Mouse (Mus musculus) skeletal muscle tissue, adult 2 months (tissue): Measurements from ENCODE around the gene Pla2g4e.

Experiments
- DNase-seq: peaks from one replicate; pipeline ENCODE4 v3.0.0-alpha.2; 2012; ENCODE audit warnings: low read depth, low spot score

Gene Pla2g4e

GRCm38 (mm10) chr2:120237784-120238183 lies 7.4 kb downstream of the Pla2g4e start:
- DNase-seq = no peak

- DNase-seq = peak; percentile 82
These were observed 9.0 kb downstream of the Pla2g4e start for GRCm38 (mm10) chr2:120235947-120236640.

DNA sequence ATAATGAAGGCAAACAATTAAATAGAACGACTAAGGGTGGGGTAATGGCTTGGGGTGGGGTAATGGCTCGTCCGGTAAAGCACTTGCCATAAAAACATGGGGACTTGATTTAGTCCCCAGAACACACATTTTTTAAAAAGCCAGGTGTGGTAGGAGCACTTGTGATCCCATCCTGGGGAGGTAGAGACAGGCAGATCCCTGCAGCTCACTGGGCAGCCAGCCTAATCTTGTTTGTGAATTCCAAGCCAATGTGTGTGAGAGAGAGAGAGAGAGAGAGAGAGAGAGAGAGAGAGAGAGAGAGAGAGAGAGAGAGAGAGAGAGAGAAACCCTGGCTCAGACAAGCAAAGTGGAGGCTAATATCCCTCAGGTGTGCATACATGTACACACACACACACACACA lies 9.8 kb downstream of the Pla2g4e start:
- no peak for DNase-seq

DNA sequence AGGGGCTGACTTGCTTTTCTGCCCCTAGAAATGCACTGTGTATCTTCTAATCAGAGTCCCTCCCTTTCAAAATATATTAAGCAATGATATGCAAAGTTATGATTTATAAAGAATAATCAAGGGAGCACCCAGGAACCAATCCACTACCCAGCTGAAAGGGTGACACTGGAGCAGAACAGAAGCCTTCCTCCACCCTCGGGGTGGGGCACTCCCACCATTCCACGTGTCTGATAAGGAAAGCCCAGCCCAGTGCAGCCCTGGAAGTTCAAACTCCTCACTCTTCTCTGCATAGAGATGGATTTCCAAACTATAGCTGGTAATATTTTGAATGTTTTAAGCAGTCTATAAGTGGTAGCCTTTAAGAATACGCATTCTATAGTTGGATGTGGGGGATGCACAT lies 13.5 kb downstream of the Pla2g4e start:
- no peak for DNase-seq

DNA sequence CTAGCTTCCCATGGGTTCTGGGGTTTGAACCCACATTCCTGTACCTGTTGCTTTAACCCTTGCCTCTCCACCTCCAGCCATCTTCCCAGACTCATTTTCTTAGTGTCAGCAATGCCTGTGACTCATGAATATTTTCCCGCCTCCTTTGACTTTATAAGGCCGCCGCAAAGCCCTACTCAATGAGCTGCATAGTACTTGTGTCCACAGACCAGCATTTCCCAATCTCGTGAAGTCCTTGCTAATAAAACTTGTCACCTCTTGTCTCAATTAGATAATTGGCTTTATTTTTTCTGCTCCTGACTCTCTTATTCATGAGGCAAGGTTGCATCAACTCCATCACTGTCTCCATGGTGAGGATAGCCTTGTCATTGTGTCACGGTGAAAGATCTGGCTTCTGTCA lies 30.5 kb downstream of the Pla2g4e start:
- DNase-seq = no peak

DNA sequence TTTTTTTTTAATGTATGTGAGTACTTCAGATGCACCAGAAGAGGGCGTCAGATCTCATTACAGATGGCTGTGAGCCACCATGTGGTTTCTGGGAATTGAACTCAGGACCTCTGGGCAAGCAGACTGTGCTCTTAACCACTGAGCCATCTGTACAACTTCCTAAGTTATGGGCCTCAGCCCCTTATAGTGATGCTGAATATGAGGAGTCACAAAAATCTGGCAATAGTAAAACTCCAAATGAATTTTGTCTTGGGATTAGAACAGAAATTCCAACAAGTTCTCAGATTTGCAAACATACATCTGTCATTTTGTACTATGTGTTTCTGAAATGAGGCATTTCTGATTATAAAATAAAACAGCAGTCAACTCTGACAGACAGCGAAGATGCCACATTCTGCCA lies 33.7 kb downstream of the Pla2g4e start:
- DNase-seq = no peak

DNA sequence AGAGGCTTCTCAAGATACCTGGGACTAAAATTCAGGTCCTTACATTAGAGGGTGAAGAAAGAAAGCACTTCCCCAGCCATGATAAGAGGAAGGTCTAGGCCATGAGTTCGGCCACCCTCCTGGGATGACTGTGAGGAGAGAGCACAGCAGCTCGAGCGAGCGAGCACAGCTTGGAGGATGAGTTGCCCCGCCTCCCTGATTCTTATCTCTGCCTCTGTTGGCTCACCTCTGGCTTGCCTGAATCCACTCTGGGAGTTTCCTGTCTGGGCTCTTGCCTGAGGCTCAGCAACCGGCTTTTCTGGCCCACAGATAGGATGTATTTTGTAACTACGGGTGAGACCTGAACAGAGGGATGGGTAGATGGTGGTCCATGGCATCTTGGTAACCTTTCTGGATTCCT lies 37.2 kb downstream of the Pla2g4e start:
- DNase-seq = no peak

GRCm38 (mm10) chr2:120207028-120207427 lies 38.1 kb downstream of the Pla2g4e start:
- DNase-seq = peak; percentile 81

- peak; percentile 89 for DNase-seq
These were observed 41.4 kb downstream of the Pla2g4e start for GRCm38 (mm10) chr2:120203742-120204141.

GRCm38 (mm10) chr2:120200077-120200476 lies 45.1 kb downstream of the Pla2g4e start:
- no peak for DNase-seq

GRCm38 (mm10) chr2:120188174-120188573 lies 57.0 kb downstream of the Pla2g4e start:
- DNase-seq = no peak

GRCm38 (mm10) chr2:120187583-120187982 lies 57.6 kb downstream of the Pla2g4e start:
- no peak for DNase-seq

- peak; percentile 31 for DNase-seq
These were observed 59.4 kb downstream of the Pla2g4e start for GRCm38 (mm10) chr2:120185527-120186276.

DNA sequence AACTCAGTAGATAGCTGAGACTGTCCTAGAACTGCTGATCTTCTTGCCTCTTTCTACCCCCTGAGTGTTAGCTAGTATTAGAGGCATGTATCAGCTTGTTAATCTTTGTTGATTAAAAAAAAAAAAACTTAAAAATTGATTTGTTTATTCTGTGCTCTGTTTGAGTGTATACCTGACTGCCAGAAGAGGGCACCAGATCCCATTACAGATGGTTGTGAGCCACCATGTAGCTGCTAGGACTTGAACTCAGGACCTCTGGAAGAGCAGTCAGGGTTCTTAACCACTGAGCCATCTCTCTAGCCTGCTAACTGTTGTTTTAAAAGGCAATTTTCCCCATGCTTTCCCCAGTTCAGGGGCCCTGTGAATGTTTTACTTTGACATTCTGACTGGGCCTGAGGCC lies 66.2 kb downstream of the Pla2g4e start:
- no peak for DNase-seq

- no peak for DNase-seq
These were observed 71.4 kb downstream of the Pla2g4e start for GRCm38 (mm10) chr2:120173718-120174117.

DNA sequence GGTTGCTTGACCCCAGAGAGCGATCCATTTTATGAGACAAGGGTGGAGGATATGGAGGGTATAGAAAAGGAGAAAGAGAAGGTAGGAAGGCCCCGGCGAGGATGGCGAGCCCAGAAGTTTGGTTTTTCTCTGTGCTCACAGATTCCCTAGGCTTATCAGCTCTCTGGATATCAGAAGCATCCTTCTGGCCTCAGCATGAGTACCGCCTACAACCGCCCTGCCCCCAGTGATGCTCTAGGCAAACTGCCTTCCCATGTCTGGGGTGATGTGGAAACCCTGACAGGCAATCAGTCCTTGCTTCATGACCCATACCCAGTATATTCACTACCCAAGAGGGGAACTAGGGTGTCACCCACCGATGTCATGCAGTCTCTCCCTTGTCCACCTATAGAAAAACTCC lies 73.8 kb downstream of the Pla2g4e start:
- no peak for DNase-seq

DNA sequence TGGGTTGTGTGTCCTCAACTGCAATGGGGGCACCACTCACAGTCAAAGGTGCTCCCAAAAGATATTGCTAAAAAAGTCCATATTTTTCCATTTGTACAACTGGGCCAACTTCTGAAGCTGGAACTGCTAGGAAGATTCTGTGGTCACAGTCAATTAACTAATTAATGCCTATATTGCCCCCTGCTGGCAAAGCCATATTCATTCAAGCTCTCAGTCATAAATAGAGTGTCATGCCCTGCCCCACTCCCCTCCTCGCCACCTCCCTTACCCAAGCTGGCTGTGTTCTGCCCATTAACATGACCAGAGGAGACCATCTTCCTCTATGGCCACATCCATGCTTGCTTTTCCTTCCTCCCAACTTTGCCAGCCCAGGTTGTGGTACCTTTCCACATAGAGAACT lies 74.4 kb downstream of the Pla2g4e start:
- no peak for DNase-seq

DNA sequence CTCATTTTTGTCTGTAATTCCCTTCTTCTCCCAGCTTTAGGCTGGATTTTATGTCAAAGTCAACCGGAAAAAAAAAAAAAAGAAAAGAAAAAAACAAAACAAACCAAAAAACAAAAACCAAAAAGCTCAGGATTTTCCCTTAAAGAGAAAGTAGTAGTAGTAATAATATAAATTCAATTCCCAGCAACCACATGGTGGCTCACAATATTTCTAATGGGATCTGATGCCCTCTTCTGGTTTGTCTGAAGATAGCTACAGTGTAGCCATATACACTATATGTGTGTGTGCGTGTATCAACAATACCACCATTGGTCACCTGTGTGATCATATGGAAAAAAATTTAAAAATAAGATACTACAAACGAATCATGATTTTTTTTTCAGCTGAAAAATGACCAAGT lies 75.8 kb downstream of the Pla2g4e start:
- no peak for DNase-seq

GRCm38 (mm10) chr2:120167763-120168162 lies 77.4 kb downstream of the Pla2g4e start:
- no peak for DNase-seq

DNA sequence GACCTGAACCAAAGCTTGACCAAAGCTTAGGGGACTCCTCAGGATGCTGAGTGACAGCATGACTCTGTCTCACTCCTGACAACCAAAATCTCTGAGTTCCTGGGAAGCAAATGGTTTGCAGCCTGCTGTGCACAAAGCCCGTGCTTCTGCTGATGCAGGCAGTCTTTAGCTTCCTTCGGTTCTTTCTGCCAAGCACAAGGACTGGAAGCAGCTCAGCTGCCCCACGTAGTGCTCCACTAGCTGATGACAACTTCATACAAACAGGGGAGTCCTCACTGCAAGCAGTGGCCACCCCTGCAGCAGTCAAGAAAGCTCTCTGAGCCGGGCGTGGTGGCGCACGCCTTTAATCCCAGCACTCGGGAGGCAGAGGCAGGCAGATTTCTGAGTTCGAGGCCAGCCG lies 79.7 kb downstream of the Pla2g4e start:
- DNase-seq = no peak

DNA sequence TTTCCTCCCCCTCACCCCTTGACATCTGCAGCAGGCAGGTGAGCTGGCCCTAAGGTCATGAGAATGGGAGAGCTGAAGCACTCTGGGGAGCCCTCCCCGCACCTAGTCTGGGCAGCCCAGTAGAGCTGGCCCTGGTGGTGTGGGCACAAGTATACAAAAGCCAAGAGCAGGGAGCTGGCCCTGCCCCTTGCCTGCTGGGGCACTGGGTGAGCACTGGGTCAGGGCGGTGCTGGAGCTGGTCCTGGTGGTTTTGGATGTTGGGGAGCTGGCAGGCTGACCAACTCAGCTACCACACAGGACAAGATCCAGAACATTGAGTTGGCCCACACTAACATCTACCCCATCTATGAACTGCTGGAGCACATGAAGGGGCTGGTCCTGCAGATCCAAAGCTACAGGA lies 85.7 kb downstream of the Pla2g4e start:
- DNase-seq = peak; percentile 65

DNA sequence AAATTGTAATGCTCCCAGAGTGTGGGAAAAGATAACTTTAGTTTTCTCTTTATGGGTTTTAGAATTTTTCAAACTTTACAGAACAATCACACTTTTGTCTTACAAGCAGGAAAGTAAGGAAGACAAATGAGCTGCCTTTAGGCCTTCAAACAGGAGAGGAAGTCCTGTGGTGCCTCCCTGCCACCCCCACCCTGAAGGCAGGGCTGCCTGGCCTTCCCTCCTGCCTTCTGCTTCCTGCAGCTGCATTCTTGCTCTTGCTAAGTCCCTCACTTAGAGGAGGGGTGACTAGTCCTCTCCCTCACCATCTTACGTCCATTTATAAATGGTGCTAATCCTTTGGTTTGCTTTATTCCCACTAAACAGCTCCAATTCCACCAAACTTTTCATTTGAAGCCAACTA lies 86.3 kb downstream of the Pla2g4e start:
- DNase-seq = no peak

GRCm38 (mm10) chr2:120158016-120158415 lies 87.1 kb downstream of the Pla2g4e start:
- no peak for DNase-seq
